In genomic region chr2:91256256-91257125, GRCm38 (mm10) we compare ENCODE assay signal across 7 mouse cellular contexts. TPM values are rescaled to one million over a fixed set of nuclear protein-coding genes. Genes with fewer than 3 reads are reported as not detected.
DNase-seq lines count a peak whose midpoint lies in the region; ATAC-seq and TF ChIP-seq lines count a peak whose summit lies in the region.

No protein-coding gene starts in this region.

- H3K27me3 ChIP-seq in forebrain, embryonic 15.5 days, result peaks cover 23% of the 10 kb centered on the region; the same call in 1 of the 2 replicates
- no peaks in the 10 kb centered on the region for H3K27me3 ChIP-seq in testis, adult 2 months (ENCODE audit: control insufficient read depth, insufficient read depth, low read length)

- H3K9me3 ChIP-seq in forebrain, embryonic 15.5 days, result no peaks in the 10 kb centered on the region

- no peak overlapping the region for H3K27ac ChIP-seq in brown adipose tissue, adult 24 weeks (replicated peaks; ENCODE audit: low read depth, low read length)
- peak overlapping the region; percentile 54; the same call in 1 of the 2 replicates for H3K27ac ChIP-seq in forebrain, embryonic 15.5 days (replicated peaks)
- peak overlapping the region; percentile 29; the same call in 1 of the 2 replicates for H3K27ac ChIP-seq in testis, adult 2 months (ENCODE audit: control insufficient read depth, insufficient read depth, low read depth, low read length)

- H3K4me2 ChIP-seq in forebrain, embryonic 15.5 days (replicated peaks), result peak overlapping the region; percentile 100

- intact Hi-C loops in heart, postnatal 36 days (cut with DNase I), result loop anchor here (1.0 to 5.0 kb wide), 2 partner anchors 19 to 139 kb away; partner anchors contain the start of gene Mybpc3
- intact Hi-C loops in left cerebral cortex, postnatal 36 days (cut with DNase I), result no loop called here

- WGBS in forebrain, embryonic 15.5 days, result under 1% methylated on average over 52 of the region's 52 CpGs

- ATAC-seq in forebrain, embryonic 15.5 days (replicated peaks), result peak; percentile 68

- no peak for TF ChIP-seq POLR2A in testis, adult 2 months (IDR thresholded peaks at IDR 0.05; ENCODE audit: control insufficient read depth, low read depth, low read length)

- peak overlapping the region; percentile 89 for H3K4me3 ChIP-seq in brown adipose tissue, adult 24 weeks (ENCODE audit: insufficient read depth, low read depth, low read length)
- peak overlapping the region; percentile 70 for H3K4me3 ChIP-seq in forebrain, embryonic 15.5 days
- H3K4me3 ChIP-seq in testis, adult 2 months (ENCODE audit: control insufficient read depth, low read depth, low read length), result peak overlapping the region; percentile 87

- H3K36me3 ChIP-seq in forebrain, embryonic 15.5 days, result no peaks in the 10 kb centered on the region
- H3K36me3 ChIP-seq in testis, adult 2 months (ENCODE audit: control insufficient read depth, insufficient read depth, low read length), result no peaks in the 10 kb centered on the region

- no peaks in the 10 kb centered on the region for H3K4me1 ChIP-seq in brown adipose tissue, adult 24 weeks (ENCODE audit: control insufficient read depth, insufficient read depth, insufficient read length, low read length)
- H3K4me1 ChIP-seq in forebrain, embryonic 15.5 days, result peaks cover 36% of the 10 kb centered on the region
- peaks cover 8% of the 10 kb centered on the region for H3K4me1 ChIP-seq in testis, adult 2 months (ENCODE audit: control insufficient read depth, insufficient read depth, low read length)

- no peak for TF ChIP-seq CTCF in testis, adult 2 months (IDR thresholded peaks at IDR 0.05; ENCODE audit: control insufficient read depth, insufficient read depth, insufficient replicate concordance, low read depth, low read length)

- DNase-seq in NIH3T3 (ENCODE audit: low read depth), result peak; percentile 70
- peak; percentile 65 to 78 for DNase-seq in heart, postnatal 36 days
- DNase-seq in left cerebral cortex, postnatal 36 days (ENCODE audit: low spot score in 2 of 2), result peak; percentile 58 to 73
- DNase-seq in mesoderm, embryonic 11.5 days (ENCODE audit: low read depth, low spot score), result peak; percentile 60

- peak overlapping the region; percentile 68 for H3K9ac ChIP-seq in forebrain, embryonic 15.5 days (replicated peaks)

RNA-seq across cellular contexts. Expression of gene Pacsin3, which starts 0.7 kb away (rescaled TPM):
- polyA plus RNA-seq in brown adipose tissue, adult 24 weeks (2012; ENCODE audit: insufficient read depth, insufficient read length, missing spikeins), result 9.0 and 11.7 TPM in 2 replicates
- 19.8 and 22.9 TPM in 2 replicates for polyA plus RNA-seq in forebrain, embryonic 15.5 days (2015; fragmentation: Nextera tagmentation; extraction: Ambion mirVana)
- total RNA-seq in heart, postnatal 36 days (2021), result 100 to 1,000 TPM; 150 to 151 TPM
- total RNA-seq in left cerebral cortex, postnatal 36 days (2021), result 10 to 100 TPM; 40.8 to 43.2 TPM
- 3.9 and 5.7 TPM in 2 replicates for polyA plus RNA-seq in testis, adult 2 months (2012; rRNA removed)

RNA-seq across cellular contexts. Expression of gene Arfgap2, which starts 8.3 kb away (rescaled TPM):
- polyA plus RNA-seq in brown adipose tissue, adult 24 weeks (2012; ENCODE audit: insufficient read depth, insufficient read length, missing spikeins), result 35.0 and 35.6 TPM in 2 replicates
- 78.0 and 79.0 TPM in 2 replicates for polyA plus RNA-seq in forebrain, embryonic 15.5 days (2015; fragmentation: Nextera tagmentation; extraction: Ambion mirVana)
- total RNA-seq in heart, postnatal 36 days (2021), result 10 to 100 TPM; 57.1 to 60.9 TPM
- total RNA-seq in left cerebral cortex, postnatal 36 days (2021), result 10 to 100 TPM; 66.2 to 78.1 TPM
- 29.1 and 34.6 TPM in 2 replicates for polyA plus RNA-seq in testis, adult 2 months (2012; rRNA removed)

RNA-seq across cellular contexts. Expression of gene Ddb2, which starts 19.7 kb away (rescaled TPM):
- 3.7 and 5.7 TPM in 2 replicates for polyA plus RNA-seq in brown adipose tissue, adult 24 weeks (2012; ENCODE audit: insufficient read depth, insufficient read length, missing spikeins)
- polyA plus RNA-seq in forebrain, embryonic 15.5 days (2015; fragmentation: Nextera tagmentation; extraction: Ambion mirVana), result 12.7 and 14.5 TPM in 2 replicates
- total RNA-seq in heart, postnatal 36 days (2021), result 1 to 10 TPM; 3.0 to 3.9 TPM
- 10 to 100 TPM in 1 of 2 experiments, 1 to 10 TPM in 1; 9.6 to 12.2 TPM for total RNA-seq in left cerebral cortex, postnatal 36 days (2021)
- polyA plus RNA-seq in testis, adult 2 months (2012; rRNA removed), result 13.2 and 13.7 TPM in 2 replicates

RNA-seq across cellular contexts. Expression of gene Acp2, which starts 53.8 kb away (rescaled TPM):
- 24.6 and 27.9 TPM in 2 replicates for polyA plus RNA-seq in brown adipose tissue, adult 24 weeks (2012; ENCODE audit: insufficient read depth, insufficient read length, missing spikeins)
- polyA plus RNA-seq in forebrain, embryonic 15.5 days (2015; fragmentation: Nextera tagmentation; extraction: Ambion mirVana), result 36.1 and 36.9 TPM in 2 replicates
- 10 to 100 TPM; 18.0 to 19.5 TPM for total RNA-seq in heart, postnatal 36 days (2021)
- 10 to 100 TPM; 44.5 to 46.9 TPM for total RNA-seq in left cerebral cortex, postnatal 36 days (2021)
- polyA plus RNA-seq in testis, adult 2 months (2012; rRNA removed), result 11.9 and 12.0 TPM in 2 replicates

RNA-seq across cellular contexts. Expression of gene Nr1h3, which starts 53.9 kb away (rescaled TPM):
- 45.2 and 59.1 TPM in 2 replicates for polyA plus RNA-seq in brown adipose tissue, adult 24 weeks (2012; ENCODE audit: insufficient read depth, insufficient read length, missing spikeins)
- polyA plus RNA-seq in forebrain, embryonic 15.5 days (2015; fragmentation: Nextera tagmentation; extraction: Ambion mirVana), result 2.0 and 2.8 TPM in 2 replicates
- total RNA-seq in heart, postnatal 36 days (2021), result 10 to 100 TPM; 17.3 TPM
- total RNA-seq in left cerebral cortex, postnatal 36 days (2021), result 1 to 10 TPM; 3.1 to 4.2 TPM
- polyA plus RNA-seq in testis, adult 2 months (2012; rRNA removed), result 20.0 and 22.8 TPM in 2 replicates
